Mouse (Mus musculus) lung, embryonic 16.5 days (tissue): ENCODE data around the gene P3h3. TPM values are rescaled to one million over a fixed set of nuclear protein-coding genes. Genes with fewer than 3 reads are reported as not detected.
"Not testable (repeated sequence)": the region's sequence is repeated elsewhere in the genome, so short reads cannot be mapped to it uniquely, and the experiment has no call there.

ENCODE experiments used
- ATAC-seq: fragments of 200-750 bp; cut with Nextera tagmentation; 2 replicates; pipeline ENCODE4 v1.8.0; 2017; ENCODE audit warnings: low read depth, mild to moderate bottlenecking, moderate library complexity
- H3K27ac ChIP-seq: fragments of 300-500 bp; sonication (generic); 2 replicates; pipeline ENCODE4 v1.5.1; 2014; ENCODE audit warnings: mild to moderate bottlenecking, control low read depth, low read length
- H3K27me3 ChIP-seq: fragments of 300-500 bp; sonication (generic); 2 replicates; pipeline ENCODE4 v1.6.1; 2014; ENCODE audit warnings: low read depth, low read length, mixed read lengths; ENCODE audit not compliant: control insufficient read depth, insufficient read depth
- H3K36me3 ChIP-seq: fragments of 300-500 bp; sonication (generic); 2 replicates; pipeline ENCODE4 v1.6.1; 2014; ENCODE audit warnings: low read length; ENCODE audit not compliant: control insufficient read depth, insufficient read depth
- H3K4me1 ChIP-seq: fragments of 300-500 bp; sonication (generic); replicated peaks from 2 replicates; pipeline ENCODE4 v1.6.1; 2014; ENCODE audit warnings: low read length, mixed read lengths; ENCODE audit not compliant: control insufficient read depth, insufficient read depth
- H3K4me2 ChIP-seq: fragments of 300-500 bp; sonication (generic); 2 replicates; pipeline ENCODE4 v1.6.1; 2014; ENCODE audit warnings: low read depth, low read length, control low read depth
- H3K4me3 ChIP-seq: fragments of 300-500 bp; sonication (generic); 2 replicates; pipeline ENCODE4 v1.5.1; 2014; ENCODE audit warnings: mild to moderate bottlenecking, low read length, control low read depth
- H3K9ac ChIP-seq: fragments of 300-500 bp; sonication (generic); 2 replicates; pipeline ENCODE4 v1.6.1; 2014; ENCODE audit warnings: low read length, control low read depth
- H3K9me3 ChIP-seq: fragments of 300-500 bp; sonication (generic); 2 replicates; pipeline ENCODE4 v1.6.1; 2016; ENCODE audit warnings: low read length; ENCODE audit not compliant: control insufficient read depth
- WGBS: fragments of 180-500 bp; shearing (Covaris S2); extraction: QIAGEN DNeasy Blood & Tissue Kit; methylation state at CpG from one replicate; pipeline ENCODE4 v1.1.7; 2014; 5-methylcytosine and 5-hydroxymethylcytosine counted together
- polyA plus RNA-seq: library from polyadenylated mRNA; unstranded; fragments of >200 nt; fragmentation: Nextera tagmentation; extraction: Ambion mirVana; gene quantifications from 2 replicates; pipeline ENCODE4 v1.2.1, GENCODE M21; 2015

P3h3 gene
- polyA plus RNA-seq, 1 experiment from 2014 or later = 15.3 TPM

GRCm38 (mm10) chr6:124803061-124803460 lies 54.5 kb downstream of the P3h3 start:
- ATAC-seq = no peak
- Histone ChIP-seq H3K9me3 (no peaks in the 10 kb centered on the region), H3K27me3 (no peaks in the 10 kb centered on the region), H3K4me1 (peaks cover 8% of the 10 kb centered on the region), H3K27ac (no peak overlapping the region), H3K36me3 (no peaks in the 10 kb centered on the region), H3K4me2 (no peak overlapping the region), H3K9ac (no peak overlapping the region), H3K4me3 (no peak overlapping the region)
- 74% methylated on average over 3 of the region's 3 CpGs for WGBS

GRCm38 (mm10) chr6:124802400-124802799 lies 55.2 kb downstream of the P3h3 start:
- H3K27me3 ChIP-seq, H3K27ac ChIP-seq, ATAC-seq, H3K9ac ChIP-seq, H3K4me1 ChIP-seq, H3K9me3 ChIP-seq, H3K36me3 ChIP-seq: not testable (repeated sequence)
- WGBS = 18% methylated on average over 5 of the region's 9 CpGs
- H3K4me3 ChIP-seq = peak overlapping the region; percentile 6; the same call in 1 of the 2 replicates
- peak overlapping the region; percentile 27 for H3K4me2 ChIP-seq

- H3K4me3 ChIP-seq = no peak overlapping the region
- H3K27ac ChIP-seq = no peak overlapping the region
- H3K4me2 ChIP-seq = no peak overlapping the region
- no peak for ATAC-seq
- H3K9me3 ChIP-seq = no peaks in the 10 kb centered on the region
- no peaks in the 10 kb centered on the region for H3K27me3 ChIP-seq
- WGBS = 83% methylated on average over 2 of the region's 2 CpGs
- no peaks in the 10 kb centered on the region for H3K4me1 ChIP-seq
- H3K36me3 ChIP-seq = no peaks in the 10 kb centered on the region
- H3K9ac ChIP-seq = no peak overlapping the region
Measured at GRCm38 (mm10) chr6:124796200-124796599, 61.4 kb downstream of the P3h3 start.

GRCm38 (mm10) chr6:124795781-124796180 lies 61.8 kb downstream of the P3h3 start:
- H3K4me3 ChIP-seq = no peak overlapping the region
- H3K9ac ChIP-seq = no peak overlapping the region
- H3K27ac ChIP-seq = no peak overlapping the region
- no peak for ATAC-seq
- 76% methylated on average over 4 of the region's 4 CpGs for WGBS
- no peaks in the 10 kb centered on the region for H3K36me3 ChIP-seq
- H3K4me2 ChIP-seq = no peak overlapping the region
- H3K9me3 ChIP-seq = no peaks in the 10 kb centered on the region
- H3K4me1 ChIP-seq = no peaks in the 10 kb centered on the region
- H3K27me3 ChIP-seq = no peaks in the 10 kb centered on the region

GRCm38 (mm10) chr6:124791911-124792310 lies 65.6 kb downstream of the P3h3 start:
- Histone ChIP-seq H3K9me3 (no peaks in the 10 kb centered on the region), H3K9ac (no peak overlapping the region), H3K27ac (no peak overlapping the region), H3K4me1 (no peaks in the 10 kb centered on the region), H3K4me2 (no peak overlapping the region), H3K4me3 (no peak overlapping the region), H3K27me3 (no peaks in the 10 kb centered on the region), H3K36me3 (no peaks in the 10 kb centered on the region)
- ATAC-seq = no peak
- 78% methylated on average over 3 of the region's 3 CpGs for WGBS

Other genes starting within 250 kb of the P3h3 start
- 0.08 TPM in 1 of 2 replicates, not detected in the other for gene C1s2, start 221.7 kb downstream of the P3h3 start, polyA plus RNA-seq
- gene Lpcat3, start 194.7 kb downstream of the P3h3 start, polyA plus RNA-seq = 60.9 and 61.9 TPM in 2 replicates
- gene Emg1, start 145.6 kb downstream of the P3h3 start, polyA plus RNA-seq = 188 and 192 TPM in 2 replicates
- gene Phb2, start 145.4 kb downstream of the P3h3 start, polyA plus RNA-seq = 254 and 278 TPM in 2 replicates
- gene Ptpn6, start 119.0 kb downstream of the P3h3 start, polyA plus RNA-seq = 21.3 and 27.3 TPM in 2 replicates
- gene Grcc10, start 116.4 kb downstream of the P3h3 start, polyA plus RNA-seq = 430 and 446 TPM in 2 replicates
- gene Gm45234, start 101.7 kb downstream of the P3h3 start, polyA plus RNA-seq = not detected in 2 replicates
- gene Atn1, start 101.2 kb downstream of the P3h3 start, polyA plus RNA-seq = 14.0 and 14.7 TPM in 2 replicates
- 3.5 and 4.7 TPM in 2 replicates for gene Eno2, start 88.1 kb downstream of the P3h3 start, polyA plus RNA-seq
- gene Lrrc23, start 78.0 kb downstream of the P3h3 start, polyA plus RNA-seq = 34.0 and 44.7 TPM in 2 replicates
- gene Spsb2, start 49.1 kb downstream of the P3h3 start, polyA plus RNA-seq = 13.6 and 14.2 TPM in 2 replicates
- 680 and 700 TPM in 2 replicates for gene Tpi1, start 43.5 kb downstream of the P3h3 start, polyA plus RNA-seq
- gene Usp5, start 28.3 kb downstream of the P3h3 start, polyA plus RNA-seq = 138 and 139 TPM in 2 replicates
- 175 and 176 TPM in 2 replicates for gene Cdca3, start 28.2 kb downstream of the P3h3 start, polyA plus RNA-seq
- 0.29 and 0.34 TPM in 2 replicates for gene Gnb3, start 17.5 kb downstream of the P3h3 start, polyA plus RNA-seq
- 0.54 and 1.3 TPM in 2 replicates for gene Gpr162, start 6.2 kb upstream of the P3h3 start, polyA plus RNA-seq
- 0.13 and 0.44 TPM in 2 replicates for gene Cd4, start 30.5 kb upstream of the P3h3 start, polyA plus RNA-seq
- 1.2 TPM in 2 replicates for gene Lag3, start 54.0 kb upstream of the P3h3 start, polyA plus RNA-seq
- 341 and 346 TPM in 2 replicates for gene Ptms, start 62.4 kb upstream of the P3h3 start, polyA plus RNA-seq
- gene Mlf2, start 73.6 kb upstream of the P3h3 start, polyA plus RNA-seq = 317 and 323 TPM in 2 replicates
- 138 and 153 TPM in 2 replicates for gene Cops7a, start 107.8 kb upstream of the P3h3 start, polyA plus RNA-seq
- gene Pianp, start 138.9 kb upstream of the P3h3 start, polyA plus RNA-seq = 0.68 and 0.88 TPM in 2 replicates
- 14.0 and 14.3 TPM in 2 replicates for gene Zfp384, start 151.4 kb upstream of the P3h3 start, polyA plus RNA-seq
- gene Ing4, start 182.0 kb upstream of the P3h3 start, polyA plus RNA-seq = 141 and 142 TPM in 2 replicates
- 12.9 and 16.4 TPM in 2 replicates for gene Acrbp, start 191.9 kb upstream of the P3h3 start, polyA plus RNA-seq
- 0.45 and 0.49 TPM in 2 replicates for gene Lpar5, start 210.2 kb upstream of the P3h3 start, polyA plus RNA-seq
- gene Chd4, start 238.2 kb upstream of the P3h3 start, polyA plus RNA-seq = 58.2 and 59.4 TPM in 2 replicates